Mouse (Mus musculus): ENCODE data around the gene Zfp119b. TPM values are rescaled to one million over a fixed set of nuclear protein-coding genes. Genes with fewer than 3 reads are reported as not detected.
A peak's percentile ranks its signal among the peaks of the same experiment; 100 is the strongest.

The Zfp119b gene
- total and polyA plus RNA-seq, 3 experiments, result 1.1 to 2.0 TPM; not detected in 1

DNA sequence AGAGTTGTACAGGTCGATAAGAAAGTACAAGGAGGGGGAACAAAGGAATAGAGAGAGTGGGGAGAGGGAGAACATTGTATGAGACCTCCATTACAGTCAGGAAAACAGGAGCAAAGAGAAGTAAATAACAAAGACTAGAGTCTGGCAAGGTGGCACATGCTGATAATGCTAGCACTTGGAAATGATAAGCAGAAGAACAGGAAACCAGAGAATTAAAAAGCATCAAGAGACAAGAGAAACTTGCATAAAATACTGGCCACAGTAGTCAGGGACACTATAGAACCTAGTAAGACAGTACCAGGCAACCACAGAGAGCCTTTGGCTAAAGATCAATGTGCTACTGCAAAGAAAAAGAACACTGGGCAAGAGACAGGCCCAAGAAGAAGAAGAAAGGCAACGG, 16.7 kb downstream of the Zfp119b start:
- Histone ChIP-seq H3K4me1 (ENCODE audit: control insufficient read depth in 1 of 2, insufficient read depth in 2 of 2, low read length in 2 of 2) (peaks cover 5 to 15% of the 10 kb centered on the region in 2 experiments; a peak in 3 of 4 replicates), H3K4me3 (ENCODE audit: control insufficient read depth in 1 of 2, insufficient read depth in 1 of 2, low read depth in 2 of 2, low read length in 2 of 2) (peak overlapping the region; percentile 64 to 86), H3K9ac (ENCODE audit: control insufficient read depth, low read depth, low read length, poor library complexity, severe bottlenecking) (peak overlapping the region; percentile 80), H3K27me3 (ENCODE audit: control insufficient read depth in 1 of 2, insufficient read depth in 2 of 2, low read length in 2 of 2) (no peaks in the 10 kb centered on the region), H3K27ac (ENCODE audit: control insufficient read depth, low read depth, low read length) (peak overlapping the region; percentile 100), H3K9me3 (replicated peaks; ENCODE audit: insufficient read depth, low read length) (no peaks in the 10 kb centered on the region), H3K36me3 (ENCODE audit: control insufficient read depth in 1 of 2, insufficient read depth in 2 of 2, low read length in 2 of 2) (peaks cover 5 to 12% of the 10 kb centered on the region in 2 experiments), H3K79me2 (ENCODE audit: control insufficient read depth, insufficient read depth, low read length, poor library complexity) (peaks cover 4% of the 10 kb centered on the region; the same call in 1 of the 2 replicates)
- peak; percentile 87 for DNase-seq (ENCODE audit: low read depth, low spot score)
- TF ChIP-seq ZMIZ1 (IDR thresholded peaks at IDR 0.05; ENCODE audit: low read depth, low read length) (no peak), CHD1 (IDR thresholded peaks at IDR 0.05; ENCODE audit: low read depth, low read length) (no peak), ZNF384 (IDR thresholded peaks at IDR 0.05; ENCODE audit: low read depth, low read length) (no peak), NRF1 (IDR thresholded peaks at IDR 0.05; ENCODE audit: insufficient read depth, low read depth, low read length, poor library complexity, severe bottlenecking) (no peak), TBP (IDR thresholded peaks at IDR 0.05; ENCODE audit: low read depth, low read length) (peak; percentile 65), POLR2AphosphoS2 (IDR thresholded peaks at IDR 0.05; ENCODE audit: low read length) (no peak), SIN3A (IDR thresholded peaks at IDR 0.05; ENCODE audit: low read length) (peak; percentile 78), MEF2A (IDR thresholded peaks at IDR 0.05; ENCODE audit: extremely low read depth, insufficient replicate concordance, low read depth, low read length, poor library complexity, severe bottlenecking) (no peak), RCOR1 (IDR thresholded peaks at IDR 0.05; ENCODE audit: low read depth, low read length) (peak; percentile 39; the same call in 1 of the 2 replicates), TAL1 (IDR thresholded peaks at IDR 0.05; ENCODE audit: low read length) (peak; percentile 94), MYB (IDR thresholded peaks at IDR 0.05; ENCODE audit: low read depth, low read length) (no peak), MAX (IDR thresholded peaks at IDR 0.05; ENCODE audit: low read length) (no peak; the same call in 1 of the 2 replicates), ZKSCAN1 (IDR thresholded peaks at IDR 0.05; ENCODE audit: low read depth, low read length) (no peak), JUND (IDR thresholded peaks at IDR 0.05; ENCODE audit: low read depth, low read length) (0 out of 2 replicates have a peak, but pooled peaks have one; percentile 7), E2F4 (IDR thresholded peaks at IDR 0.05; ENCODE audit: borderline replicate concordance, low read depth, low read length) (no peak), UBTF (IDR thresholded peaks at IDR 0.05; ENCODE audit: borderline replicate concordance, insufficient read depth, low read depth, low read length) (no peak), USF1 (IDR thresholded peaks at IDR 0.05; ENCODE audit: low read depth, low read length) (no peak), KAT2A (conservative IDR thresholded peaks at IDR 0.05; ENCODE audit: low read depth, low read length) (no peak), TCF12 (IDR thresholded peaks at IDR 0.05; ENCODE audit: low read depth, low read length) (peak; percentile 96), RAD21 (IDR thresholded peaks at IDR 0.05; ENCODE audit: low read depth, low read length) (no peak; the same call in 1 of the 2 replicates), SMC3 (IDR thresholded peaks at IDR 0.05; ENCODE audit: low read depth, low read length) (no peak), GATA1 (IDR thresholded peaks at IDR 0.05; ENCODE audit: low read depth, low read length) (peak; percentile 98), USF2 (IDR thresholded peaks at IDR 0.05; ENCODE audit: borderline replicate concordance in 1 of 2, insufficient read depth in 1 of 2, low read depth in 1 of 2, low read length in 2 of 2) (no peak), ETS1 (IDR thresholded peaks at IDR 0.05; ENCODE audit: low read depth, low read length) (peak; percentile 88), MAFK (IDR thresholded peaks at IDR 0.05; ENCODE audit: borderline replicate concordance, low read depth, low read length) (peak; percentile 62; the same call in 1 of the 2 replicates), ELF1 (IDR thresholded peaks at IDR 0.05; ENCODE audit: low read depth, low read length) (0 out of 2 replicates have a peak, but pooled peaks have one; percentile 17), ZC3H11A (IDR thresholded peaks at IDR 0.05; ENCODE audit: low read depth, low read length) (no peak), CHD2 (IDR thresholded peaks at IDR 0.05; ENCODE audit: low read length) (no peak), MYC (IDR thresholded peaks at IDR 0.05; ENCODE audit: low read depth, low read length) (0 out of 2 replicates have a peak, but pooled peaks have one; percentile 65), MXI1 (IDR thresholded peaks at IDR 0.05; ENCODE audit: low read depth, low read length) (no peak), CTCF (IDR thresholded peaks at IDR 0.05 in 2 of 3, conservative IDR thresholded peaks at IDR 0.05 in 1 of 3; ENCODE audit: control insufficient read depth in 1 of 3, insufficient read depth in 1 of 3, low read depth in 2 of 3, low read length in 3 of 3, poor library complexity in 1 of 3, severe bottlenecking in 1 of 3) (no peak), GABPA (IDR thresholded peaks at IDR 0.05; ENCODE audit: low read depth, low read length) (no peak), POLR2A (IDR thresholded peaks at IDR 0.05; ENCODE audit: control insufficient read depth in 1 of 2, insufficient read depth in 1 of 2, low read depth in 1 of 2, low read length in 2 of 2, poor library complexity in 1 of 2) (no peak; a peak in 1 of 4 replicates), HCFC1 (IDR thresholded peaks at IDR 0.05; ENCODE audit: low read depth, low read length) (peak; percentile 42; the same call in 1 of the 2 replicates), MAZ (IDR thresholded peaks at IDR 0.05; ENCODE audit: low read depth, low read length) (no peak; the same call in none of the 2 replicates), EP300 (IDR thresholded peaks at IDR 0.05; ENCODE audit: low read depth in 1 of 2, low read length in 2 of 2) (peak; percentile 93 to 94), NELFE (IDR thresholded peaks at IDR 0.05; ENCODE audit: low read depth, low read length) (no peak)

All from MEL (cell line).